ENCODE assay signal across 31 mouse cellular contexts in the genomic region with DNA sequence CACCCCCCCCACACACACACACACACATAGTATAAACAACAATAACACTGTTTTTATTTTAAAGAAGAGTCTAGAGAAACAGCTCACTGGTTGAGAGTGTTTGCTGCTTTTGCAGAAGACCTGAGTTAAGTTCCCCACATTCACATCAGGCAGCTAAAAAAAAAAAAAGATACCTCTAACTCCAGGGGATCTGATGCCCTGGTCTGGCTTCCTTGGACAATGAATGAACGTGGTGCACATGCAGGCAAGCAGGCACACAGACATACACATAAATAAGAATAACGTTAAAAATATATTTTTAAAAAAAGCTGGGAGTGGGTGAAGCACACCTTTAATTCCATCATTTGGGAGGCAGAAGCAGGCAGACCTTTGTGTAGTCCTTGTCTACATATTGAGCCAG. TPM values are rescaled to one million over a fixed set of nuclear protein-coding genes. Genes with fewer than 3 reads are reported as not detected.
"Had no signal": no experiment of that assay in that cellular context is flagged by ENCODE, and none has a peak within 500 bp of the region (broad histone marks: within the 10 kb centered on the region; RNA-seq: fewer than 3 reads in every experiment).

No protein-coding gene starts in this region.

- H3K27me3 ChIP-seq: limb, embryonic 13.5 days; limb, embryonic 15.5 days; liver, embryonic 12.5 days; liver, embryonic 13.5 days; liver, embryonic 15.5 days; lung, embryonic 15.5 days; midbrain, embryonic 12.5 days; midbrain, embryonic 13.5 days; midbrain, embryonic 15.5 days; neural tube, embryonic 12.5 days had no signal

- H3K9ac ChIP-seq: limb, embryonic 12.5 days; limb, embryonic 13.5 days; limb, embryonic 15.5 days; liver, embryonic 12.5 days; liver, embryonic 13.5 days; liver, embryonic 14.5 days; liver, embryonic 15.5 days; liver, postnatal 0 days; lung, embryonic 14.5 days; lung, embryonic 15.5 days; midbrain, embryonic 12.5 days; midbrain, embryonic 13.5 days; midbrain, embryonic 15.5 days; neural tube, embryonic 12.5 days had no signal

- H3K36me3 ChIP-seq: limb, embryonic 10.5 days; limb, embryonic 12.5 days; limb, embryonic 13.5 days; limb, embryonic 15.5 days; liver, embryonic 12.5 days; liver, embryonic 13.5 days; liver, embryonic 15.5 days; lung, embryonic 15.5 days; midbrain, embryonic 10.5 days; midbrain, embryonic 12.5 days; midbrain, embryonic 13.5 days; midbrain, embryonic 15.5 days; neural tube, embryonic 12.5 days had no signal

- H3K27ac ChIP-seq: limb, embryonic 10.5 days; limb, embryonic 12.5 days; limb, embryonic 13.5 days; limb, embryonic 15.5 days; liver, embryonic 12.5 days; liver, embryonic 13.5 days; liver, embryonic 14.5 days; liver, embryonic 15.5 days; lung, embryonic 15.5 days; macrophage; midbrain, embryonic 10.5 days; midbrain, embryonic 12.5 days; midbrain, embryonic 13.5 days; midbrain, embryonic 15.5 days; neural tube, embryonic 12.5 days had no signal

- DNase-seq: left cerebral cortex, postnatal 4 days; liver; liver, embryonic 13.5 days; liver, postnatal 0 days; lung, adult 18-20 months; lung, adult 2 months; lung, embryonic 14.5 days; lung, postnatal 10 days; lung, postnatal 14 days; lung, postnatal 36 days; lung, postnatal 4 days; midbrain, embryonic 14.5 days had no signal

- H3K9me3 ChIP-seq: limb, embryonic 10.5 days; limb, embryonic 12.5 days; limb, embryonic 13.5 days; limb, embryonic 15.5 days; liver, embryonic 12.5 days; liver, embryonic 13.5 days; liver, embryonic 15.5 days; lung, embryonic 15.5 days; megakaryocyte, embryonic 14.5 days; midbrain, embryonic 10.5 days; midbrain, embryonic 12.5 days; midbrain, embryonic 13.5 days; midbrain, embryonic 15.5 days; neural tube, embryonic 12.5 days had no signal

- H3K4me1 ChIP-seq: limb, embryonic 10.5 days; limb, embryonic 12.5 days; limb, embryonic 13.5 days; limb, embryonic 15.5 days; liver, embryonic 12.5 days; lung, embryonic 15.5 days; midbrain, embryonic 12.5 days; midbrain, embryonic 13.5 days; midbrain, embryonic 15.5 days; neural tube, embryonic 12.5 days had no signal

- H3K4me3 ChIP-seq: limb, embryonic 10.5 days; limb, embryonic 12.5 days; limb, embryonic 13.5 days; limb, embryonic 15.5 days; liver, embryonic 12.5 days; liver, embryonic 13.5 days; liver, embryonic 15.5 days; lung, embryonic 15.5 days; megakaryocyte, embryonic 14.5 days; midbrain, embryonic 10.5 days; midbrain, embryonic 12.5 days; midbrain, embryonic 13.5 days; midbrain, embryonic 15.5 days; myocyte; neural tube, embryonic 12.5 days had no signal

RNA-seq across cellular contexts. Expression of a gene that starts 6.6 kb away (rescaled TPM):
- polyA plus RNA-seq: limb, embryonic 12.5 days; lung, embryonic 14.5 days; macrophage; midbrain, embryonic 10.5 days; midbrain, embryonic 11.5 days; midbrain, embryonic 13.5 days; midbrain, embryonic 14.5 days; midbrain, embryonic 15.5 days; midbrain, embryonic 16.5 days; midbrain, postnatal 0 days; neural tube, embryonic 12.5 days had no signal
